Mouse (Mus musculus) forebrain, postnatal 0 days (tissue): ENCODE measurements at regions not wholly inside any gene's neighbourhood (a gene's known extent, or its start where the extent isn't known, plus 50 kb on each side); places are given as distances from the start of the nearest gene placed in this dataset.

Experiments
- ATAC-seq: fragments of 200-750 bp; cut with Nextera tagmentation; 2 replicates; pipeline ENCODE4 v1.8.0; 2017; ENCODE audit warnings: mild to moderate bottlenecking, moderate library complexity
- DNase-seq: peaks from one replicate; pipeline ENCODE4 v3.0.0-alpha.2; 2015
- H3K27ac ChIP-seq: fragments of 300-500 bp; sonication (generic); 2 replicates; pipeline ENCODE4 v1.5.1; 2014; ENCODE audit warnings: low read depth, mild to moderate bottlenecking, antibody characterized with exemption, low read length, moderate library complexity, mixed read lengths
- H3K27me3 ChIP-seq: fragments of 300-500 bp; sonication (generic); 2 replicates; pipeline ENCODE4 v1.6.1; 2014; ENCODE audit warnings: mild to moderate bottlenecking, low read length, mixed read lengths; ENCODE audit not compliant: insufficient read depth
- H3K36me3 ChIP-seq: fragments of 300-500 bp; sonication (generic); 2 replicates; pipeline ENCODE4 v1.6.1; 2014; ENCODE audit warnings: mild to moderate bottlenecking, moderate library complexity; ENCODE audit not compliant: insufficient read depth
- H3K4me1 ChIP-seq: fragments of 300-500 bp; sonication (generic); 2 replicates; pipeline ENCODE4 v1.6.1; 2014; ENCODE audit warnings: antibody characterized with exemption; ENCODE audit not compliant: insufficient read depth
- H3K4me2 ChIP-seq: fragments of 300-500 bp; sonication (generic); 2 replicates; pipeline ENCODE4 v1.6.1; 2014; ENCODE audit warnings: low read depth, mild to moderate bottlenecking, moderate library complexity
- H3K4me3 ChIP-seq: fragments of 300-500 bp; sonication (generic); 2 replicates; pipeline ENCODE4 v1.5.1; 2014; ENCODE audit warnings: low read depth, low read length, mixed read lengths
- H3K9ac ChIP-seq: fragments of 300-500 bp; sonication (generic); 2 replicates; pipeline ENCODE4 v1.6.1; 2014; ENCODE audit warnings: mild to moderate bottlenecking
- H3K9me3 ChIP-seq: fragments of 300-500 bp; sonication (generic); 2 replicates; pipeline ENCODE4 v1.6.1; 2016; ENCODE audit warnings: low read length
- CTCF ChIP-seq: sonication (generic); IDR thresholded peaks from 2 replicates; pipeline ENCODE4 v1.5.1; 2016; ENCODE audit warnings: antibody characterized with exemption, control low read depth, low read depth
- WGBS: fragments of 180-500 bp; shearing (Covaris S2); extraction: QIAGEN DNeasy Blood & Tissue Kit; methylation state at CpG from one replicate; pipeline ENCODE4 v1.1.7; 2014; 5-methylcytosine and 5-hydroxymethylcytosine counted together

DNA sequence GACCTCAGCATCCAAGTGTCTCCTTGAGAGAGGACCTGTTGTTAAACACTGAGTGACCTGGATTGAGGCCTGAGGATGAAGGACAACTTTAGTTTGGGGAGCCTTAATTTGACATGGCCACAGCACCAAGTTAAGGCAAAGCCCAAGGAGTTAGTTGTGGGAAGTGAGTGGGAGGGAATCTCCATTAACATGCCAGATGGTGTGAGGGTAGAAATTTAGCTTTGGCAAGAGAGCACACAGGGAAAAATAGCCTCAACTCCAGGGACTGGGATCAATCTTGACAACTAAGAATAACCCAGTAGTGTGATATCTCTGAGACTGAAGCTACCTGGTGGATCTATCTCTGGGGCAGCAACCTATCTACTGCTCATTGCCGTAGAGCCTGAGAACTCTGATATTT is 105.4 kb downstream of the Ahr start:
- 96% methylated on average over 1 of the region's 1 CpGs for WGBS
- DNase-seq: no peak

DNA sequence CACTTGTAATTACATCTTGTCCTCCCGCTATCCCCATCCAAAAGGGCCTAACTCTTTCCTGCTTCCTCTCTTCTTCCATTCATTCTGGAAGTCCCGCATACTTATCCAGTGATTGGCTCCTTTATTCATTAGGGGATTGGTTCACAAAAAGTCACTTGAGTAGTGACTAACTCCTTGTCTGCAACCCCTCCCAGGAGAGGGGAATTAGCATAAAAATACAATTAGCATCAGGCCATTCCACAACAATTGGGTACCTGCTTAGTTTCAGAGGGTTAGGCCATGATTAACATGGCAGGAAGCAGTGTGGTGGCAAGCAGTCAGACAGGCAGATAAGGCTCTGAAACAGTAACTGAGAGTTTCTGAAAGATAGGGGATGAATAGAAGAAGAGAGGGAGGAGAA is 115.6 kb downstream of the Ahr start:
- Histone ChIP-seq H3K4me3 (no peak overlapping the region), H3K27me3 (no peaks in the 10 kb centered on the region), H3K27ac (no peak overlapping the region), H3K9me3 (no peaks in the 10 kb centered on the region), H3K4me1 (no peaks in the 10 kb centered on the region), H3K9ac (no peak overlapping the region), H3K4me2 (no peak overlapping the region), H3K36me3 (no peaks in the 10 kb centered on the region)
- 38% methylated on average over 2 of the region's 2 CpGs for whole genome bisulfite sequencing
- ATAC-seq (no peak), DNase-seq (no peak)
- TF ChIP-seq CTCF: no peak

More for the DNA sequence above, 105.4 kb downstream of the Ahr start:
- Histone ChIP-seq H3K27ac (no peak overlapping the region), H3K27me3 (no peaks in the 10 kb centered on the region), H3K9me3 (no peaks in the 10 kb centered on the region), H3K4me2 (no peak overlapping the region), H3K9ac (no peak overlapping the region), H3K4me3 (no peak overlapping the region), H3K4me1 (no peaks in the 10 kb centered on the region), H3K36me3 (no peaks in the 10 kb centered on the region)
- no peak for TF ChIP-seq CTCF
- ATAC-seq: no peak

DNA sequence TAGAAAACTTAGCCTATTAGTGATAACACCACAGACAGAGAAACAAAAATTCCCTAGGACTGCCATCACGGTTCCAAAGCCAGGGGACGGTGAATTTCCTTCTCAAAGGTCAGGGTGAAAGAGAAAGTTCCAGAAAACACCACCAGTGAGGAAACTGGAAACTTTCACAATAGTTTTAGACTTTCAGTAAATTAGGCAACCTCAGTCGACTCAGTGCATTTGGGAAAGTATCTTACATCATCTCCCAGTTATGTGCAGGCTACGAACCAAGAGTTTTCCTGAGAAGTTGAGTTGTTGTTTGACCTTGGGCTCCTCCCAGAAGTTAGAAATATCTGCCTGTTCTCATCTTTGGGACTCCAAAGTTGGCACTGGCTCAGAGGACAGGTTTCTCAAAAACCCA is 116.9 kb downstream of the Ahr start:
- Histone ChIP-seq H3K9ac (no peak overlapping the region), H3K9me3 (no peaks in the 10 kb centered on the region), H3K4me3 (no peak overlapping the region), H3K4me2 (no peak overlapping the region), H3K36me3 (no peaks in the 10 kb centered on the region), H3K4me1 (no peaks in the 10 kb centered on the region), H3K27ac (no peak overlapping the region), H3K27me3 (no peaks in the 10 kb centered on the region)
- no peak for ATAC-seq
- WGBS: 84% methylated on average over 4 of the region's 4 CpGs
- no peak for DNase-seq
- no peak for TF ChIP-seq CTCF

DNA sequence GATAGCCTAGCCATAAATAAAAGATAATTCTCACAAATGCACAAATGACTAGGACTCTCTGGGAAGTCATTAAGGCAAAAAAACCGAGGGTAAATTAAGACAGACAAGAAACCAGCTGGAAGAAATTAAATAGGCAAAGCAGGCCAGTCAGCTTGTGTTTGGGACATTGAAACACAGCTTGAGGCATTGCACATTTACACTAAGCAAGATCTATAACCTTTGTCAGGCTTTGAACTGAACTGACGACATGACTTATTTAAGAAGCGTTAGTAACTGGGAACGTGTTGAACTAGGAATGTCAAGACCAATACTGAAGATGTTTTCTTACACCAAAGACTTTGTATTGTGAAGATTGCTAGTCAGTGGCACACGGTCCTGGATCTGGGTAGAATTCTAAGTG is 118.3 kb downstream of the Ahr start:
- Histone ChIP-seq H3K4me1 (no peaks in the 10 kb centered on the region), H3K36me3 (no peaks in the 10 kb centered on the region), H3K27me3 (no peaks in the 10 kb centered on the region), H3K27ac (no peak overlapping the region), H3K9ac (no peak overlapping the region), H3K9me3 (no peaks in the 10 kb centered on the region), H3K4me3 (no peak overlapping the region), H3K4me2 (no peak overlapping the region)
- ATAC-seq (no peak), DNase-seq (no peak)
- 59% methylated on average over 5 of the region's 5 CpGs for WGBS
- no peak for TF ChIP-seq CTCF

- TF ChIP-seq CTCF: no peak
- 69% methylated on average over 3 of the region's 3 CpGs for WGBS
Measured at GRCm38 (mm10) chr12:35412715-35413114, 122.1 kb downstream of the Ahr start.

DNA sequence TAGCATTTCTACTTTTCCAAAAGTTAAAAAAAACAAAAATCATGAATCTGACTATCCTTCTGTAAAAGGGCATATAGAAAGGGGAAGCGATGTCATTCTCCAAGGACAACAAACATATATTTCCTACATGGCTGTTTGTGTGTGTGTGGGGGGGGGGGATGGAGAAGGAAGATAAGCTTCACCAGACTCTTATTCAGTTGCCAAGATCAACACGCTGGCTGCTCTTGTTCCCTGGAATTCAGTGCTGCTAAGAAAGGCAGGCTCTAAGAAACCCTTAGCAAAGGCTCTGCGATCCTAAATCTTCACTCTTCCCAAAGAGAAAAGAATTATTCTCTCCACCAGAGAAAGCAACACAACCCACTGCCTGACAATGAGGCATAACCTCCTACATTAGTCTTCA is 126.4 kb downstream of the Ahr start:
- H3K4me1 ChIP-seq: no peaks in the 10 kb centered on the region
- no peak overlapping the region for H3K4me3 ChIP-seq
- no peaks in the 10 kb centered on the region for H3K9me3 ChIP-seq
- peak; percentile 70 for ATAC-seq
- no peaks in the 10 kb centered on the region for H3K27me3 ChIP-seq
- H3K36me3 ChIP-seq: no peaks in the 10 kb centered on the region
- TF ChIP-seq CTCF: no peak
- no peak overlapping the region for H3K27ac ChIP-seq
- no peak overlapping the region for H3K4me2 ChIP-seq
- DNase-seq: peak; percentile 12
- 58% methylated on average over 3 of the region's 3 CpGs for whole genome bisulfite sequencing
- no peak overlapping the region for H3K9ac ChIP-seq

More at GRCm38 (mm10) chr12:35412715-35413114, 122.1 kb downstream of the Ahr start:
- Histone ChIP-seq H3K27ac (no peak overlapping the region), H3K9me3 (no peaks in the 10 kb centered on the region), H3K9ac (no peak overlapping the region), H3K36me3 (no peaks in the 10 kb centered on the region), H3K4me2 (no peak overlapping the region), H3K27me3 (no peaks in the 10 kb centered on the region), H3K4me1 (no peaks in the 10 kb centered on the region), H3K4me3 (no peak overlapping the region)
- ATAC-seq: peak; percentile 65
- DNase-seq: no peak

- Histone ChIP-seq H3K4me1 (no peaks in the 10 kb centered on the region), H3K27ac (no peak overlapping the region), H3K4me2 (no peak overlapping the region), H3K9me3 (no peaks in the 10 kb centered on the region), H3K4me3 (no peak overlapping the region), H3K27me3 (no peaks in the 10 kb centered on the region), H3K36me3 (no peaks in the 10 kb centered on the region), H3K9ac (no peak overlapping the region)
- no peak for TF ChIP-seq CTCF
- WGBS: 60% methylated on average over 3 of the region's 3 CpGs
- DNase-seq: peak; percentile 22
- peak; percentile 86 for ATAC-seq
Measured at GRCm38 (mm10) chr12:35408044-35408443, 126.8 kb downstream of the Ahr start.

DNA sequence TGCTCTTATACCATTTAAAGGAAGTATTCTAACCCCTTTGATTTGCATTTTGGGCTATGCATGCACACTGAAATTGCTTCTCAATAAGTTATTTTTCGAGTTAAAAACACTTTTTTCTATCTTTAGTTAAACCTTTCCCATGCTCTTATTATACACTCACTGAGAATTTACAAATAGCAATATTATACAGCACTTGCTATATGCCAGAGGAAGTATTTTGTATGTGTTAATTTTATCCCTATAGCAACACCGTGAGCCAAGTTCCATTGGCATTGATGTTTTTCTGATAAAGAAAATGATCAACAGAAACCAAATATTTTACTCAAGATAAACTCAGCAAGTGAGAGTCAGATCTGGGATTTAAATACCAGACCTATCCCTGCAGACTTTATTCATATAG is 133.0 kb downstream of the Ahr start:
- Histone ChIP-seq H3K27me3 (no peaks in the 10 kb centered on the region), H3K27ac (no peak overlapping the region), H3K9ac (no peak overlapping the region), H3K36me3 (no peaks in the 10 kb centered on the region), H3K9me3 (no peaks in the 10 kb centered on the region), H3K4me3 (no peak overlapping the region), H3K4me1 (no peaks in the 10 kb centered on the region), H3K4me2 (no peak overlapping the region)
- no peak for TF ChIP-seq CTCF
- DNase-seq: peak; percentile 33
- ATAC-seq: peak; percentile 74
- 43% methylated on average over 2 of the region's 2 CpGs for WGBS
